Mouse (Mus musculus) spleen, postnatal 14 days (tissue): ENCODE data around the gene St3gal5.

Experiments
- DNase-seq, 2 experiments: peaks; one replicate each; pipeline ENCODE4 v3.0.0; 2021 to 2022; ENCODE audit warnings: low spot score in 2 of 2

The St3gal5 gene

GRCm38 (mm10) chr6:72162155-72162890, 64.9 kb downstream of the St3gal5 start:
- no peak for DNase-seq

- DNase-seq = peak; percentile 70 to 83
These were observed 67.2 kb downstream of the St3gal5 start for GRCm38 (mm10) chr6:72164321-72165275.

GRCm38 (mm10) chr6:72165907-72166306, 68.5 kb downstream of the St3gal5 start:
- DNase-seq = no peak

GRCm38 (mm10) chr6:72171391-72171790, 74.0 kb downstream of the St3gal5 start:
- DNase-seq = no peak

- no peak for DNase-seq
These were observed 76.0 kb downstream of the St3gal5 start for GRCm38 (mm10) chr6:72173350-72173749.

- DNase-seq = no peak
These were observed 78.0 kb downstream of the St3gal5 start for GRCm38 (mm10) chr6:72175419-72175818.

- DNase-seq = no peak
These were observed 78.6 kb downstream of the St3gal5 start for GRCm38 (mm10) chr6:72176004-72176403.

- no peak for DNase-seq
These were observed 80.0 kb downstream of the St3gal5 start for GRCm38 (mm10) chr6:72177417-72177816.

- no peak for DNase-seq
These were observed 81.6 kb downstream of the St3gal5 start for GRCm38 (mm10) chr6:72179006-72179405.

GRCm38 (mm10) chr6:72179562-72180502, 82.4 kb downstream of the St3gal5 start:
- DNase-seq = no peak

- DNase-seq = no peak
These were observed 87.2 kb downstream of the St3gal5 start for GRCm38 (mm10) chr6:72184576-72184975.

- DNase-seq = peak; percentile 59 to 77
These were observed 88.6 kb downstream of the St3gal5 start for GRCm38 (mm10) chr6:72185893-72186490.

GRCm38 (mm10) chr6:72186809-72187208, 89.4 kb downstream of the St3gal5 start:
- no peak for DNase-seq

- no peak for DNase-seq
These were observed 91.9 kb downstream of the St3gal5 start for GRCm38 (mm10) chr6:72189061-72189863.

GRCm38 (mm10) chr6:72190120-72190519, 92.7 kb downstream of the St3gal5 start:
- no peak for DNase-seq

- DNase-seq = no peak
These were observed 93.2 kb downstream of the St3gal5 start for GRCm38 (mm10) chr6:72190577-72190976.

- no peak for DNase-seq
These were observed 99.3 kb downstream of the St3gal5 start for GRCm38 (mm10) chr6:72196660-72197059.

- DNase-seq = no peak
These were observed 100.1 kb downstream of the St3gal5 start for GRCm38 (mm10) chr6:72197515-72197914.

- no peak for DNase-seq
These were observed 103.3 kb downstream of the St3gal5 start for GRCm38 (mm10) chr6:72200595-72201256.

- DNase-seq = no peak
These were observed 105.3 kb downstream of the St3gal5 start for GRCm38 (mm10) chr6:72202732-72203131.
